8 mouse cellular contexts compared by ENCODE assay signal in the genomic region with DNA sequence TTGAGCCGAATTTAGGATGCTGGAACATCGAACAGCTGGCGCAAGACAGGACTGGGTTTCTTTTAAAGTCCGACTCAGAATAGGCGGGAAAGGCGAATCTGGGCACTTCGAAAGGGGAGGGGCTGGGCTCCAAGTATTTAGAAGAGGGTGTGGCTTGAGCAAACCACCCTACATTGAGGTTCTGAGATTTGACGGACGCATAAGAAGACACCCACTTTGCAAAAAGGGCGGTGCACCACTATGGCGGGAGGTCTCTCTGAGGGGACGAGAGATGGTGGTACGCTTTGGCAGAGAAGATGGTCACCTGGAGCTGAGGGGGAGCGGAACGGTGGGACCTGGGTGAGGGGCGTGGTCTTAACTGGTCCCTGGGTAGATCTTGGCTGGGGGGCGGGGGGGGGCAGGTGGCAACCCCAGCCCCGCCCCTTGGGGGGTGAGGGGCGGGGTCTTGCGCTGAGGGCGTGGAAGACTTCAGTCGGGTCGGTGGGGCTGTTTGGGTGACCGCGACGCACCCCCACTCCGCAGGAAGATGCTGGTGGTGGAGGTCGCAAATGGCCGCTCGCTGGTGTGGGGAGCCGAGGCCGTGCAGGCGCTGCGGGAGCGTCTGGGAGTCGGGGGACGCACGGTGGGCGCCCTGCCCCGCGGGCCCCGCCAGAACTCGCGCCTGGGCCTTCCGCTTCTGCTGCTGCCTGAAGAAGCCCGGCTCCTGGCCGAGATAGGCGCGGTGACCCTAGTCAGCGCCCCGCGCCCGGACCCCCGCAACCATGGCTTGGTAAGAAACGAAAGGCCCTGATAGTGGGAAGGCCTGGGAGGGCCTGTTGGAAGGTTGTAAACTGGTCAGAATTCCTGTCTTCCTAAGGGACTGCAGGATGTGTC. TPM values are rescaled to one million over a fixed set of nuclear protein-coding genes. Genes with fewer than 3 reads are reported as not detected.
DNase-seq lines count a peak whose midpoint lies in the region; ATAC-seq and TF ChIP-seq lines count a peak whose summit lies in the region.

No protein-coding gene starts in this region.

- intact Hi-C loops in gastrocnemius, postnatal 36 days (cut with DNase I) = loop anchor here (10.0 kb wide), 1 partner anchor 1390 kb away; a partner anchor contains a TSS

- no peak for TF ChIP-seq CTCF in small intestine, adult 2 months (IDR thresholded peaks at IDR 0.05; ENCODE audit: extremely low read depth, insufficient read length, insufficient replicate concordance, low read depth, low read length)

- peaks cover 53% of the 10 kb centered on the region for H3K36me3 ChIP-seq in limb, embryonic 12.5 days
- H3K36me3 ChIP-seq in midbrain, embryonic 13.5 days = peaks cover 29% of the 10 kb centered on the region
- peaks cover 2% of the 10 kb centered on the region; the same call in 1 of the 2 replicates for H3K36me3 ChIP-seq in small intestine, adult 2 months (ENCODE audit: control insufficient read depth, insufficient read depth, low read length)

- H3K27ac ChIP-seq in limb, embryonic 12.5 days = peak overlapping the region; percentile 98
- peak overlapping the region; percentile 91 for H3K27ac ChIP-seq in midbrain, embryonic 13.5 days
- H3K27ac ChIP-seq in small intestine, adult 2 months (ENCODE audit: insufficient read depth, low read depth, low read length) = peak overlapping the region; percentile 91

- H3K4me1 ChIP-seq in limb, embryonic 12.5 days (replicated peaks) = peaks cover 21% of the 10 kb centered on the region
- peaks cover 29% of the 10 kb centered on the region for H3K4me1 ChIP-seq in midbrain, embryonic 13.5 days (replicated peaks)
- H3K4me1 ChIP-seq in small intestine, adult 2 months (ENCODE audit: control insufficient read depth, insufficient read depth, insufficient read length, low read length) = peaks cover 9% of the 10 kb centered on the region; the same call in 1 of the 2 replicates

- peak; percentile 66 for DNase-seq in layer of hippocampus, adult 11-12 months (ENCODE audit: low spot score)
- DNase-seq in layer of hippocampus, adult 9-10 months (ENCODE audit: low spot score) = no peak
- peak; percentile 26 to 35 for DNase-seq in cerebellum, postnatal 36 days
- peak; percentile 51 to 59 for DNase-seq in gastrocnemius, postnatal 36 days

- no peaks in the 10 kb centered on the region for H3K9me3 ChIP-seq in limb, embryonic 12.5 days
- H3K9me3 ChIP-seq in midbrain, embryonic 13.5 days = no peaks in the 10 kb centered on the region

- peak overlapping the region; percentile 89 for H3K9ac ChIP-seq in limb, embryonic 12.5 days (replicated peaks)
- H3K9ac ChIP-seq in midbrain, embryonic 13.5 days (replicated peaks) = peak overlapping the region; percentile 84

- H3K4me2 ChIP-seq in limb, embryonic 12.5 days = peak overlapping the region; percentile 81
- peak overlapping the region; percentile 87 for H3K4me2 ChIP-seq in midbrain, embryonic 13.5 days (replicated peaks)

- H3K4me3 ChIP-seq in limb, embryonic 12.5 days (replicated peaks) = peak overlapping the region; percentile 71
- H3K4me3 ChIP-seq in midbrain, embryonic 13.5 days (replicated peaks) = peak overlapping the region; percentile 75
- peak overlapping the region; percentile 73 for H3K4me3 ChIP-seq in small intestine, adult 2 months (ENCODE audit: low read depth, low read length)

- peak; percentile 29 for ATAC-seq in inflammation-experienced regulatory T-cells, adult 6 months
- peak; percentile 60 for ATAC-seq in limb, embryonic 12.5 days (ENCODE audit: insufficient number of reproducible peaks, insufficient read depth, low FRiP score, low TSS enrichment, low read depth)
- ATAC-seq in midbrain, embryonic 13.5 days = peak; percentile 22

- no peaks in the 10 kb centered on the region for H3K27me3 ChIP-seq in limb, embryonic 12.5 days
- 0 out of 2 replicates have a peak, but pooled peaks cover 3% of the 10 kb centered on the region for H3K27me3 ChIP-seq in midbrain, embryonic 13.5 days
- H3K27me3 ChIP-seq in small intestine, adult 2 months (ENCODE audit: control insufficient read depth, insufficient read depth, low read length) = no peaks in the 10 kb centered on the region

- under 1% methylated on average over 55 of the region's 55 CpGs for WGBS in limb, embryonic 12.5 days
- whole genome bisulfite sequencing in midbrain, embryonic 13.5 days = under 1% methylated on average over 55 of the region's 55 CpGs
- under 1% methylated on average over 52 of the region's 55 CpGs for WGBS in small intestine, adult 2 months

- no peak for TF ChIP-seq POLR2A in small intestine, adult 2 months (IDR thresholded peaks at IDR 0.05; ENCODE audit: low read depth, low read length)

RNA-seq across cellular contexts. Expression of a gene that starts 1.0 kb away (rescaled TPM):
- 10 to 100 TPM in 1 of 2 experiments, 1 to 10 TPM in 1; 8.4 to 10.2 TPM for total RNA-seq in gastrocnemius, postnatal 36 days (2021)
- 10 to 100 TPM; 19.1 to 30.5 (median 20.5) TPM for polyA plus RNA-seq in inflammation-experienced regulatory T-cells, adult 6 months (2017; shearing (Covaris generic))
- 59.4 and 61.4 TPM in 2 replicates for polyA plus RNA-seq in limb, embryonic 12.5 days (2016; fragmentation: Nextera tagmentation; extraction: Ambion mirVana)
- 53.4 and 54.5 TPM in 2 replicates for polyA plus RNA-seq in midbrain, embryonic 13.5 days (2015; fragmentation: Nextera tagmentation; extraction: Ambion mirVana)
- 33.0 and 59.6 TPM in 2 replicates for polyA plus RNA-seq in small intestine, adult 2 months (2012; rRNA removed)

RNA-seq across cellular contexts. Expression of a gene that starts 1.6 kb away (rescaled TPM):
- 10 to 100 TPM; 26.6 to 27.9 TPM for total RNA-seq in gastrocnemius, postnatal 36 days (2021)
- 1 to 10 TPM; 7.0 to 9.4 (median 9.1) TPM for polyA plus RNA-seq in inflammation-experienced regulatory T-cells, adult 6 months (2017; shearing (Covaris generic))
- polyA plus RNA-seq in limb, embryonic 12.5 days (2016; fragmentation: Nextera tagmentation; extraction: Ambion mirVana) = 284 and 296 TPM in 2 replicates
- polyA plus RNA-seq in midbrain, embryonic 13.5 days (2015; fragmentation: Nextera tagmentation; extraction: Ambion mirVana) = 205 and 225 TPM in 2 replicates
- polyA plus RNA-seq in small intestine, adult 2 months (2012; rRNA removed) = 50.3 and 92.2 TPM in 2 replicates

RNA-seq across cellular contexts. Expression of a gene that starts 9.5 kb away (rescaled TPM):
- total RNA-seq in gastrocnemius, postnatal 36 days (2021) = 100 to 1,000 TPM; 353 to 420 TPM
- polyA plus RNA-seq in inflammation-experienced regulatory T-cells, adult 6 months (2017; shearing (Covaris generic)) = 1,000 to 10,000 TPM; 2,959 to 5,702 (median 4,871) TPM
- polyA plus RNA-seq in limb, embryonic 12.5 days (2016; fragmentation: Nextera tagmentation; extraction: Ambion mirVana) = 1,389 and 1,455 TPM in 2 replicates
- 994 and 1,009 TPM in 2 replicates for polyA plus RNA-seq in midbrain, embryonic 13.5 days (2015; fragmentation: Nextera tagmentation; extraction: Ambion mirVana)
- polyA plus RNA-seq in small intestine, adult 2 months (2012; rRNA removed) = 1,258 and 1,397 TPM in 2 replicates

RNA-seq across cellular contexts. Expression of a gene that starts 17.0 kb away (rescaled TPM):
- total RNA-seq in gastrocnemius, postnatal 36 days (2021) = under 1 TPM; 0.43 to 0.94 TPM
- 10 to 100 TPM in 1 of 3 experiments, 1 to 10 TPM in 2; 5.5 to 14.4 (median 8.9) TPM for polyA plus RNA-seq in inflammation-experienced regulatory T-cells, adult 6 months (2017; shearing (Covaris generic))
- polyA plus RNA-seq in limb, embryonic 12.5 days (2016; fragmentation: Nextera tagmentation; extraction: Ambion mirVana) = 6.6 and 6.7 TPM in 2 replicates
- 4.0 and 4.3 TPM in 2 replicates for polyA plus RNA-seq in midbrain, embryonic 13.5 days (2015; fragmentation: Nextera tagmentation; extraction: Ambion mirVana)
- 119 and 229 TPM in 2 replicates for polyA plus RNA-seq in small intestine, adult 2 months (2012; rRNA removed)

RNA-seq across cellular contexts. Expression of a gene that starts 25.9 kb away (rescaled TPM):
- under 1 TPM; 0.61 to 0.89 TPM for total RNA-seq in gastrocnemius, postnatal 36 days (2021)
- 1 to 10 TPM in 1 of 3 experiments, under 1 TPM in 2; 0.15 to 2.4 (median 0.33) TPM for polyA plus RNA-seq in inflammation-experienced regulatory T-cells, adult 6 months (2017; shearing (Covaris generic))
- 0.18 and 0.35 TPM in 2 replicates for polyA plus RNA-seq in limb, embryonic 12.5 days (2016; fragmentation: Nextera tagmentation; extraction: Ambion mirVana)
- polyA plus RNA-seq in midbrain, embryonic 13.5 days (2015; fragmentation: Nextera tagmentation; extraction: Ambion mirVana) = 0.15 and 0.37 TPM in 2 replicates
- 4.7 and 5.2 TPM in 2 replicates for polyA plus RNA-seq in small intestine, adult 2 months (2012; rRNA removed)
